Mouse (Mus musculus): ENCODE data around the gene Stard10. TPM values are rescaled to one million over a fixed set of nuclear protein-coding genes. Genes with fewer than 3 reads are reported as not detected.

Gene Stard10
- 10.0 TPM for total RNA-seq (2023)

DNA sequence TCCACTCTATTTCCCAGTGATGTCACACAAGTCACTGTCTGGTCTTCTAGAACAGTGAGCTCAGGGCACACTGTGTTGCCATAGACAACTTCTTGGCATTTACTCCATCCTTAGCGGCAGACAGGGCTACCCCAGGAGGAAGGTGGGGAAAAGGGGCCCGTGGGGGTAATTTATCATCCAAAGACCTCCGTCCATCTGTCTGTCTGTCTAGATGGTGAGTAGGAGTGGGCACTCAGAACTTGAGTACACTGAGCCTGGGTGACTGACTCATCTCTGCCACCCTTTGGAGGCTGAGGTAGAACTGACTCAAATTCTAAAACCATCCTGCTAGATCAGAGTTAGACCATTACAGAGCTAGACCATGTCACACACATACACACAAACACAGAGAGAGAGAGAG is at the start of gene Stard10:
Gene Stard10 (plus strand): TSS at position 73 of the 400 bp plus-strand sequence.

DNA sequence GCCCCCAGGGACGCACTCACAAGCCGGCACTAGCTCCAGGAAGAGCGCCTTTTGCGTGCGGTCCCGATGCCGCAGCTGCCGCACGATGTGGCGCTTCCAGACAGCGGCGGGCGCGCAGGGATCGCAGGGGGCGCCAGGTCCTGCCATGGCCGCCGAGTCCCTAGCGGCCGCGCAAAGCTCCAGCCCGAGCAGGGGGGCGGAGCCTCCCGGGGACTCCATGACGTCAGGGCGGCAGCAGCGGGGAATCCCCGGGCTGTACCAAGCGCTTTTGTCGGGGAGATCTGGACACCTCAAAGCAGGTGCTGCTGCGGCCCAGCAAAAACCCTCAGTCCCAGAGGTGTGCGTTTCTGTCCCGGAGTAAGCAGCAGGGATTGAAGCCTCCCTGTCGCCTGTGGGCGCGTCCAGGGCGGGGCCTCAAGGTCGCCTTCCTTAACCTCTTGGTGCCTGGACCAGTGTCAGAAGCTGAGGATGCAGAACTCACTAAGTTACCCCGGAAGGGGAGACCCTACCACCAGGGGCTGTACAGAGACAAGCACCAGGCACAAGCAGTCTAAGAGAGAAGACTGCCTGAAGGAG is 14.9 kb upstream of the Stard10 start, which contains the start of gene Atg16l2:
Gene Atg16l2 (minus strand): TSS at position 371 of the 576 bp plus-strand sequence.

DNA sequence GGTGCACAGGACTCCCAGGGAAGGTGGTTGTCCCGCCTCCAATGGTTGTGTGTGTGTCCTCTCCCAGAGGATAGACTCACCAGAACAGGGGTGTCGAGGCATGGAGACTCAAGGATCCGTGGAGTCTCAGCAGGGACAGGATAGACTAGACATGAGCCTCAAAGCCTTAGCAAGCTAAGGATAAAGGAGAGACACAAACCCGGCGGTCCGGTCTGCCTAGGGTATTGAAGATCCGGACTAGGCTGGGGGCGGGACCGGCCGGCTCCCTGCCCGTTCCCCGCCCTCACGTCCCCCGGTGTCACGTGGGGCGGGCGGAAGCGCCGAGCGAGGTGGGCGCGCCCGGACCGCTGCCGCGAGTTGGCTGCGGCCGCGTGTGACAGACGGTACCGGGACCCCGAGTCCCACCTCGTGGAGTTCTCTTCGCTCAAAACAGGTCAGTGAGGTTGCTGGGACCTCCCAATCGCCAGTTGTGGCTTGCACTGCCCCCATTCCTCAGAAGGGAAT is 30.9 kb downstream of the Stard10 start, which contains the start of gene Arap1:
Gene Arap1 (plus strand): TSS at position 301 of the 504 bp plus-strand sequence.

Other genes starting within 250 kb of the Stard10 start
- gene Fchsd2, start 224.2 kb upstream of the Stard10 start, total RNA-seq (2023) = 131 TPM
- 139 TPM for gene Atg16l2, start 14.8 kb upstream of the Stard10 start, total RNA-seq (2023)
- gene Arap1, start 31.0 kb downstream of the Stard10 start, total RNA-seq (2023) = 145 TPM
- 22.4 TPM for gene Gm45837, start 93.8 kb downstream of the Stard10 start, total RNA-seq (2023)
- gene Pde2a, start 104.6 kb downstream of the Stard10 start, total RNA-seq (2023) = 75.2 TPM

Measured in CD4-positive naive resting alpha-beta T cell, adult 76 days (primary cell).